Mouse (Mus musculus) adrenal gland, postnatal 36 days (tissue): Measurements from ENCODE around the gene Anxa6. TPM values are rescaled to one million over a fixed set of nuclear protein-coding genes. Genes with fewer than 3 reads are reported as not detected.
A peak's percentile ranks its signal among the peaks of the same experiment; 100 is the strongest.

ENCODE experiments used
- DNase-seq, 2 experiments: peaks; one replicate each; pipeline ENCODE4 v3.0.0; 2021; ENCODE audit warnings: mixed read lengths in 1 of 2
- long read RNA-seq, 2 experiments: library from polyadenylated mRNA; stranded (forward); transcript quantifications; one replicate each; pipeline ENCODE4 v2.0.0; 2021; ENCODE audit warnings: borderline sequencing depth in 2 of 2
- total RNA-seq, 2 experiments: library from RNA; stranded (reverse); gene quantifications; 2 replicates each; pipeline ENCODE4 v1.2.3; 2021

Anxa6 gene
- 100 to 1,000 TPM; 114 to 115 TPM for total RNA-seq
- long read RNA-seq, experiment 1, transcript Anxa6-202 (26 exons, 2,489 nt), result major isoform, 91 of 173 reads
- long read RNA-seq, experiment 1, transcript Anxa6-201 (25 exons, 2,471 nt), result minor isoform, 57 of 173 reads
- long read RNA-seq, experiment 1, partial matches to known transcripts, result 16 of 173 reads
- long read RNA-seq, experiment 1, other reads (novel, unspliced or antisense), result 7 of 173 reads
- long read RNA-seq, experiment 2, transcript Anxa6-202 (26 exons, 2,489 nt), result major isoform, 37 of 59 reads
- long read RNA-seq, experiment 2, transcript Anxa6-201 (25 exons, 2,471 nt), result minor isoform, 13 of 59 reads
- long read RNA-seq, experiment 2, partial matches to known transcripts, result 8 of 59 reads
- long read RNA-seq, experiment 2, other reads (novel, unspliced or antisense), result 1 of 59 reads

DNA sequence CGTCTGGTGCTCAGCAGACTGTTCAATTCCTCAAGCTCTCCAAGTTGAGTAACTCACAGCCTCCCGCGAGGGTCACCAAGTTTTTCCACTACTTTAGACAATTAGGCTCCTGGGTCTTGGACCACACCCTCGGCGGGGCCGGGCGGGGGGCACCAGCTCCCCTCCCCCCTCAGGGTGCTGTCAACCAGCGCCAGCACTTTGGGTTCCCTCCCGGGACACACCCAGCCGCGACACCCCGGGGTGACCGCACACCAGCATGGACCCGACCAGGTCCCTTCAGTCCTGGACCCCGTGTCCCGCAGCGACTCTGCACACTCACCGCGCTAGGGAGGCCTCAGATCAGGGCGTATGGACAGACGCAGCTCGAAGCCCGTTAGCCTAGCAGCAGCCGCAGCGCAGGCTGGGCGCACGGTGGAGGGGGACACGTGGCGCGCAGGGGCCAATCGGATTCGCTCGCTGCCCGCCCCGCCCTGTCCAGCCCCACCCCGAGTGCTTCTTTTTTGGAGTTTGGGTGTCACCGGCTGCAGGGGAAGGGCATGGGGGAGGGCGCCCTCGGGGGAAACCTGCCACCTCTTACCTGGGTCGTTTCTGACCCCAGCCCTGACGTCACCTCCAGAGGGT lies at the start of gene Anxa6:
Gene Anxa6, minus strand, starts transcription at position 406 of the 621 bp plus-strand sequence.
- DNase-seq, result peak; percentile 91 to 94

DNA sequence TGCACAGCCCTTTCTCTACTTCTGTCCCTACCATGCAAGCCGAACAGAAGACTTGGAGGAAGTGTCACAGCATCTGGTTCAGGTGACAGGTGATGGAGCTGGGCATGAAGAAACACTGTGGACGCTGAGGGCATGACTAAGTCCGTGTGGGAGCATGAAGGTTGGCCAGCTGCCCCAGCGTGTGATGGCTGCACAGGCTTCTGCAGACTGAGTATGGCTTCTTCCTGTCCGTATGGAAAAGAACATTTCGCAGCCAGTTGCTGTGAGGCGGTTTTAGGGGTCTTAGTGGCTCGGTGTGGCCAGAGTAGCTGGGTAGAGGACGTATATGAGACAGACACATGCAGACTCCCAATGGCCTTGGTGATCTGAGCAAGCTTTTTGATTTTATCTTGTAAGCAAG lies 48.0 kb upstream of the Anxa6 start:
- DNase-seq, result peak; percentile 64 to 65

DNA sequence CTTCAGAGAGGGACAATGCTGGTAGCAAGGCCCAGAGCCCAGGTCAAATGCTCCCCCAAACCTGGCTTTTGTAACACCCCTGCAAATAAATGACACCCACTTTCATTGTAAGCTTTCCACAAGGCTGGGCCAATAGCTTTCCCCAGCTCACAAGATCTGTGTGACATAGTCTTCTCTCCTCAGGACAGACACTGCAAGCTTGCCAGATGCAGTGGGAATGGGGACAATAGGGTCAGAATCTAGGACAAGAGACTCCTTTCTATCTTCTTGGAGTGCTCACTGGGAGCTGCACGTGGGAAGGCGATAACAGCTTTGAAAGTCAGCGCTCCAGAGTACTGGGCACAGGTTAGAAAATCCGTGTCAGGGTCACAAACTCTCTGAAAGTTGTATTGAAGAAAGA lies 45.9 kb upstream of the Anxa6 start:
- DNase-seq, result no peak

DNA sequence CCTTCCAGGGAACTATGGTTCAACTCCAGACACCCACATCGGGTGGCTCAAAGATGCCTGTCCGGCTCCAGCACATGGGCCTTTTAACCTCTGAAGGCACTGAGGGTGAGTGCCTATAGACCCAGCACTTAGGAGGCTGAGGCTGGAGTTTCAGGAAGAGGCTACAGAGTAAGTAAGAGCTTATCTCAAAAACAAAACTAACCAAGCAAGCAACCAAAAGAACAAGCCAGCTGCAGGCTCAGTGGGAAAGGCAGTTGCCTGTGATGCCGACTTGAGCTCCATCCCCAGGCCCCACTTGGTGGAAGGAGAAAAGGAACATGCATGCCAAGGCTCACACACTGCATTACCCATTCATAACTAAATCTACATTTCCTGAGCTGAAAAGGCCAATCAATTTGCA lies 45.3 kb upstream of the Anxa6 start:
- DNase-seq, result no peak

DNA sequence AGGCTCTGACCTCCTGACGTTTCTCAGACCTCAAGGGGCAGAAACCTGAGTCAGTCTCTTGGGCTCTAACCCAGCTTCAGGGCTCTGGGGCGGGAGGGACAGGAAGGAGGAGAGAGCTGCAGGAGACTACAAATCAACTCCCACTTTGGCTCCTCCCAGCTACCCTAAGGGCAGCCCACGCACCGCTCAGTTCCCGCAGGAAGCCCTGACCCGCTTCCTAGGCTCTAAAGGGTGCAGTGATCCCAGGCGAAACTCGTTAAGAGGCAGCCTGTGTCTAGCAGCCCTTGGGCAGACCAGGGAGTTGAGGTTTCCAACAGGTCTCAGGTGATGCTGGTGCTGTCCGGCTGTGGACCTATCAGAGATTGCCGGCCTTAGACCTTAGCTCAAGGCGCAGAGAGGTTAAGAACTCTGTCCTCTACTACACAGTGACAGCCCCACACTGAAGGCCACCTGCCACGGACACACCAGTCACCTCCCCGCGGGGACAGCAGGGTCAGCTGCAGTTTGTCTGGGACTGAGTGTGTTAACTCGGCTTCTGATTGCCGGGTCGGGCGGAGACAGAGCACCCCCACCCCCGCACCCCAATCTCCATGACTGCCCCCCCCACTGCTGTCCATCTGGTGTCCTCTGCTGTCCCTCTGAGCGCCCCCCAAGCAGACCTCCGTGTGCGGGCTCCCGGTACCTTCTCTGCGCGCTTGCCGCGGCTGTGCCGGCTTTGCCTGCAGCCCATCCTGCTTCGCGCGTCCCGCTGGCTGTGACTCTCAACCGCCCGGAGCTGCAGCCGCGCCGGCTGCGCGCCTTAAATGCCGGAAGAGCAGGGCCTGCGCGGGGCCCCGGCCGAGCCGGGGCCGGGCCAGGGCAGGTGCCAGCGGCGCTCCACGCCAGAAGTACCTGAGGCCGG lies 44.3 kb upstream of the Anxa6 start, which contains the start of gene Ccdc69:
Gene Ccdc69, minus strand, starts transcription at position 801 of the 901 bp plus-strand sequence.
- peak; percentile 77 to 83 for DNase-seq

DNA sequence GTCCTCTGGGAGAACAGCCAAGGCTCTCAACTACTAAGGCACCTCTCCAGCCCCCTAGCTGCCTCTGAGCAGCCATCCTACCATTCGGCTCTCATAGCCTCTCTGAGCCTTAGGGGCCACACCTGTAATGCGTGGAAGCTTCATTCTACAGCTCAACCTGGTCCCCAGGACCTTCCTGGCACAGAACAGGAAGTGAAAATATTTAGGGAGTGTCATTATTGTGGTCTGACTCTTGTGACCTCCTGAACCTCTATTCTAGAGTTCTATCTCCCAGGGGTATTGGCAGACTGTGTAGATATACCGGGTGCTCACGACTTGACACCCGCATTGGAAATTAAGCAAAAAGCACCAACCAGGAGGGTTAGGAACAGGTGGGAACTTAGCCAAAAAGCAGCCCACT lies 43.0 kb upstream of the Anxa6 start:
- DNase-seq, result no peak

DNA sequence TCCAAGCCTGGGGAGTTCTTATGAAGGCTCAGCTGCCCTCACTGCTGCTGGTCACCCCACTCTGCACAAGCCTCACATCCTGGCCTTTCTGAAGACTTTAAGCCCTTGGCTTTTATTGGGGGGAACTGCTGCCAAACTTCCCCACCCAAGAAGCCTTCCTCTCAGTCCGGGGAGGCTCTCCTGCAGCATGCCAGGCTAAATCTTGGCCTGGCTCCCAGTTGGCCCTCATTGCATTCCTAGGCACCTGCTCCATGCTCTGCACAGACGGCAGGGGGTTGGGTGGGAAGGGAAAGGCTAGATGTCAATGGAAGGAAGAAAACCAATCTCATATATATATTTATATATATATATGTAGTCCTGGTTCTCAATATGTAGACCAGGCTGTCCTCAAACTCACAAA lies 42.4 kb upstream of the Anxa6 start:
- peak; percentile 38 to 62 for DNase-seq

DNA sequence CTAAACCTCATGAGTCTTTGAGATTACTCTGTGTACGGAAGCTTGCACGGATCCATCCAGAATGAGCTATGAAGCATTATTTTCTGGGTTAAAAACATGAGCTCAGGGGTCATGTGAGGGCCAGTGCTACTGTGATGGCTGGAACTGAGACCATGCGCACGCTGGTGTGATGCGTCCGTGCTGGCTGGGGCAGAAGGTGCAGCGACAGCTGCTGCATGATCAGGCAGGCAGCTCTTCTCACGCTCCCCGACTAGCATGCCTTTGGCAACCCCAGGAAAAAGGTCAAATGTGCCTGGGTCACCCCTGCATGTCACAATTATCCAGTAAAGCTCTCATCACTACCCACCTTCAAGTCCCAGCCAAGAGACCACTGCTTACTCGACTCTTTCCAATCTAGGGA lies 39.9 kb upstream of the Anxa6 start:
- no peak for DNase-seq

DNA sequence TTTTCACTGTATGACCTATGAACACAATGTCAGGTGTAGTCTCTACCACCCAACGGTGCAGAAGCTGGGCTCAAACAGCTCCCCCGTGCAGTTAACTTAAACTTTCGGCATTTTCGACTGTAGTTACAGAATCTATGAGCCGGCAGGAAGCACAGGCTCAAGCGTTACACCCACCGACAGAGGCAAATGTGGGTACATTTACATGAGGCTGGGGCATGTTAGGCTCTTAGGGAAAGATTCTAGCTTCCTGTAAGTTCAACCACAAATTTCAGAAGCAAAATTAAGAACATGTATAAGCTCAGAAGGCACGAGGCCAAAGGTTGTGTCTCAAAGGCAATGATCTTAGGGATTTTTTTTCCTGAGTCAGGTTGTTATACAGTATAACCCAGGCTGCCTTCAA lies 39.2 kb upstream of the Anxa6 start:
- no peak for DNase-seq

DNA sequence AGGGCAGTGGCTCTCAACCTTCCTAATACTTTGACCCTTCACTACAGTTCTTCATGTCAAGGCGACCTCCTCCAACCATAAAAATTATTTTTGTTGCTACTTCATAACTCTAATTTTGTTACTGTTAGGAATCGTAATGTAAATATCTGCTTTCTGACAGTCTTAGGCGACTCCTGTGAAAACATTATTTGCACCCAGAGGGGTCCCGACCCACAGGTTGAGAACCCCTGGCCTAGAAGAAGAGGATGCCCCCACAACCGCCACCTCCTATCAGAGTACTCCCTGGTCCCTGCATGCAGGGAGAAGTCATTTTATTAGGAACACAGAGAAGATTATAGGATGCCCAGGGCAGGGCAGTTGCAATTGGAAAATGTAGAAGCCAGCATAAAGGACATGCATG lies 38.1 kb upstream of the Anxa6 start:
- DNase-seq, result no peak

DNA sequence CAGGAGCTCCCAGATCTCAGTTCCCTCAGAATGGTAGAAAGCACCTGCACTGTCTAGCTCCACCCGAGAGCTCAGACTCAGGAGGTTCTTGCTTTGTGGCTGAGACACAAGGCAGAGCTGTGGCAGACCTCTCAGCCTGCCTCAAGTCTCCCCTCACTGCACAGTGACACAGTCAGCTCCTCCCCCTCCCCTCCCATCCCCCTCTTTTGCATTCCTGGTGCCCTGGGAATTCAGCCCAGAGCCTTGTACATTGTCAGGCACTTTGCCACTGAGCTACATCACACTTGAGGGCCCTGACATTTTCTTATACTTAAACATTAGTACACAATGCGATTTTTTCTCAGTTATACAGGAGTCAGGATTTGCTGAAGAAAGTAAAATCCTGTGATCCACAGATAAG lies 35.8 kb upstream of the Anxa6 start:
- no peak for DNase-seq

DNA sequence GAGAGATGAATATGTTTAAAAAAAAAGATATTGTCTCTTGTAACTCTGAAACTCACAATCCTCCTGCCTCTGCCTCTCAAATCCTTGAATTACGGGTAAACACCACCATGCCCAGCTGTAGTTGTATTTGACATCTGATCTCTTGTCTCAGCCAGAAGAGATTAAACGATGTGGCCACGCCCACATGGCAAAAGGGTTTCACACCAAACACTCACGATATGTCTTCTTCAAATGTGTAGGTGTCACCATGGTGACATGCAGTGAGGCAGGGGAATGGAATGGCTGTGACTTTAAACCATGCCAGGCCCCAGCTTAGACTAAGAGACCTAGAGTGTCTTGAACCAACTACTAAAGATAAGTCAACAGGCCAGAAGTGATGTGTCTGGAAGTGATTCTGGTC lies 33.7 kb upstream of the Anxa6 start:
- no peak for DNase-seq

DNA sequence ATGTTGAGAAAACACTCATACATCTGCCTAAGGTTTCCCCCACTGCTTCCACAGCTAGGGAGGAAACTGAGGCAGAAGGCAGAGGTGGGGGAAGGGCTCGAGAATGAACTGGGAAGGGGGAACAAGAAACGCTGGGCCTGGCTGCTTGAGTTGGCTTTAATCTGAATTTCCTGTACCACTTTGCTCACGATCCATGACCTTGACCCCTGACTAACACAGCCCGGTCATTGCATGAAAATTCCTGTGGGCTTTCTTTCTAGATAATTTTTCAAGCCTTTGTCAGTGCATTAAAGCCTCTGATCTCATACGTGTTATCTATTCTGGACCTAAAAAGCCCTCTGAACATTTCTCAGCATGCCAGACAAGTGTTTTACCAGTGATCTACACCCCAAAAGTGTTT lies 29.6 kb upstream of the Anxa6 start:
- peak; percentile 45 to 63 for DNase-seq

DNA sequence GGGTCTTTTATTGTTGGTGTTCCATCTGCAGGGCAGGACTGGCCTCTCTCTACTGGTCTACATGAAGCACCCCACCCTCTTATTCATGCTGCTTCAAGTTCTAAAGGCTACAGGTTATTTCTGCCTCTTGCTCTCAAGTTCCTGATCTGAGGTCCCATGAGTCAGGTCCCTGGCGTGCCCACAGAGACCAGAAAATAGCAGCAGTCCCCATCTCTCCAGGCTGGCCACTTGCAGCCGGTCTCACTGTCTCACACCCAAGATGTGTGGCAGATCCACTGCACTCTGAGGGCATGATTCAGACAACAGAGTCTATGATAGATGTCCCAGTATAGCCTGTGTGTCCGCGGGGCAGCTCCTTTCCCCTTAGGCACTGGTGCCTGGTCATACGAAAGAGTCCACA lies 27.6 kb upstream of the Anxa6 start:
- DNase-seq, result no peak

DNA sequence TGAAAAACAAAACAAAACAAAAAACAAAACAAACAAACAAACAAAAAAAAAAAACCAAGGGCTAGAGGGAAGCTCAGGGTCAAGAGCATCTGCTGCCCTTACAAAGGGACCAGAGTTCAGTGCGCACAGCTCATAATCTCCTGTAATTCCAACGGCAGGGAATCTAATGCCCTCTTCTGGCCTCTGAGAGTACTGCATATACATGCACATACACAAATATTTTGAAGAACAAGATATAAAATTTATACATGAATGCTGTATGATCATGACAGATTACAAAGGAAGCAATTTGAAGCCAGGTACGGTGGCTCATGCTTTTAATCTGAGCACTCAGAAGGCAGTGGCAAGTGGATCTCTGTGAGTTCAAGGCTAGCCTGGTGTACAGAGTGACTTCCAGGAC lies 24.3 kb upstream of the Anxa6 start:
- DNase-seq, result no peak

DNA sequence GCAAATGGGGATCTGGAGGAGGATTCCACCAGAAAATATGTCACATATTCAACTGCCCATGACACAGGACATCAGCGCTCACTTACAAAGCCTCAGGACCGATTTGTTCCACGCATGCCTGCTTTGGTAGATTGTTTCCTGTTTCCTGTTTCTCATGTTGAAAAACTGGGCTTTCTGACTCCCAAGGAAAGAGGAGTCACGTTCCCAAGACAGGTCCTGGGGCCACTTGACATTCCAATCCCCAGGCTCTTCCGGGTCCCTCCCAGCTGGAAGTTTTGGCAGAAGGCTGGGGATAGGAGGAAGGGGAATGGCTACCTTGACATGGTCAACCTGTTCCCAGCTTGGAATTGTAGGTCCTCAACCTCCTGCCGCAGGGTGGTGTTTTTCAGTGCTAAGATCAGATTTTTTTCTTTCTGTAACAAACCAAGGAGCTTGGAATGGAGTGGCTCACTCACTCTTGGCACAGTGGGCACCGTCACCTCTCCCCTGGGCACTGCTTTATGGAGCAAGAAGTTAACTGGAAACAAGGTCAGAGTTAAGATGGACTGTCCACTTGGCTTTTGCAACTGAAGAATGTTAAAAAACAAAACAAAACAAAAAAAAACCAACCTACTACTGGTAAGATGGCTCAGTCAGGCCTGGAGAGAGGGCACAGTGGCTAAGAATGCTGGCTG lies 17.7 kb upstream of the Anxa6 start:
- no peak for DNase-seq

DNA sequence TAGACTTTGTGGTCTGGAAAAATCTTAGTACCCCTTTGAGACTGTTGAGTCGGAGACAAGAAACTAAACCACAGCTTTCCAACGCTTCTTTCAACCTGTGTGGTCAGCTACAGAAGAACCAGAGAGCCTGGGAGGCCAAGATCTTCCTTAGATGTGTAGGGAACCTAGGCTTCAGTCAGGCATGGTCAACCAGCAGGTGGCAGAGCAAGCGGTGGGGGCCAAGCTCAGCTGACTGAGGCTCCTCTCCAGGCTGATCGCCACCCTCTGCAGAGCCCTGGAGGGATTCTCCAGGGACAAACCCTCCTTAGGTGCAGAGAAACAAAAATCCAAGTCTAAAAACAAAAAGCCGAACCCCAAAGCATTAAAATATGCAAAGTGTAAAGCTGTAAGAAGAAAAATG lies 13.4 kb upstream of the Anxa6 start:
- peak; percentile 82 to 86 for DNase-seq

DNA sequence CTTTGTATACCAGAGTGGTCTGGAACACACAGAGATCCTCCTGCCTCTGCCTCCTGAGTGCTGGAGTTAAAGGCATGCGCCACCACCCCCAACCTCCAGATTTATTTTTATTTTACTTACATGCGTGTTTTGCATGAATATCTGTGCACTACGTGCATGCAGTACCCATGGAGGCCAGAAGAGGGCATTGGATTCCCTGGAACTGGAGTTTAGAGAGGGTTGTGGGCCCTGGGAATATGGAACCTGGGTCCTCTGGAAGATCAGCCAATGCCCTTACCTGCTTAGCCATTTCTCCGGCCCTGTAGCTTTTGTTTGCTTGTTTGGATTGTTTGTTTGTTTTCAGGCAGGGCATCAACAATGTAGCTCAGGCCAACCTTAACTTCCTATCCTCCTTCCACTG lies 8.1 kb upstream of the Anxa6 start:
- DNase-seq, result no peak

DNA sequence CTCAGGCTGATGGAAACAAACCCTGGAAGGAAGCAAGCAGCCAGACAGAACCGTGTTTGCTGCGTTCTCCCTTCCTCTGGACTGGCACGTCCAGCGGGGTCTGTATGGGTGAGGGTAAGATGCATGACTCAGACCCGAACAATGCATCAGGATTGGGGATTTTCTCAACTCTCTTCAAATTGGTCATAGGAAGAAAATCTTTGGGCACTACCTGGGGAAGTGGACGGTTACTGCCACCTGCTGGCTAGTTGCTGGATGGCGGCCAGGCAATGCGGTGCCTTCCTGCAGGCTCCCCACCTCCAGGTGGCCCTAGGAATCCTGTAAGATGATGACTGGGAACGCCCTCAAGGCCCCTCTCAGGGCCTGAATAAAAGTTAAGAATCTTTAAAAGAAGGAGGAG lies 6.3 kb upstream of the Anxa6 start:
- peak; percentile 87 to 88 for DNase-seq

DNA sequence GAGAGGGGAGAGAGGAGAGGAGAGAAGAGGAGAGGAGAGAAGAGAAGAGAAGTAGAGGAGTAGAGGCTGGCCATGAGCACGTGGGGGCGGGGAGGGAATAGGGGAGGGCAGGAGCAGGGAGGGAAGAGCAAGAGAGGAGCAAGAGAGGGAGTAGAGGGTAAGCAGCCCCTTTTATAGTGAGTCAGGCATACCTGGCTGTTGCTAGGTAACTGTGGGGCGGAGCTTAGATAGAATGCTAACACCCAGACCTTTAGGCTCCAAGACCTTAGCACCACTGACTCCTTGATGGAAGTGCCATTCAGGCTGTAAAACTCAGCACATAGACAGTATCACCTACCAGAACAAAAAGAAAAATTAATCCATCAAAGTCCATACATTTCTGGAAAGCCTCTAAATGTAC lies 3.4 kb upstream of the Anxa6 start:
- no peak for DNase-seq

DNA sequence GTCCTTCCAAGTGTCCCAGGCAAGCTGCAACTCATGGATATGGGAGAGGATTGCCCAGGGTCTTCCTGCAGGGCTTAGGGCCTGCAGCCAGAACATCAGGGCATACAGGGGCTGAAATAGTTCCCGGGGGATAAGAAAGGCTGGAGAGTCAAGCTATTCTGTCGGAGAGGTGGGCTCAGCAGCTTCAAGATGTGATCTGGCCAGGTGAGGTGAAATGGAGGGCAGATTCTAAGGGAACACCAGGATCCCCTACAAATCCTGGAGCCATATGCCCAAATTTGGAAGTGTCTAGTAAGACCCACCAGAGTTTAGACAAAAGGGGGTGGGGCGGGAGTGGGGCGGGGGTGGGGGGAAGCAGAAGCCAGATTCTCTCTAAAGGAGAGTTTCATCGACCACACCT lies 959 bp downstream of the Anxa6 start:
- DNase-seq, result no peak

DNA sequence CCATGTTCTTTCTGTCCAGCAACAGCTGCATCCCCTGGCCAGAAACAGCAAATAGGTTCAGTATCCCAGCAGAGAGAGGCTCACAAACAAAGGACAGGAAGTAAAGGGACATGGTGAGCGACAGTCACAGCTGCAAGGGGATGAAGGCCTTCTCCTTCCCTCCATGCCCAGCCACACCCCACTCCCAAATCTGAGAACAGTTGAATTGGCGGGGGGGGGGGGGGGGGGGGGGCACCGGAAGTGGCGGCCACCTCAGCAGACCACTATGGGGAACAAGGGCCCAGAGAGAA lies 1.3 kb downstream of the Anxa6 start:
- DNase-seq, result no peak
